Mouse (Mus musculus): ENCODE measurements at regions not wholly inside any gene's neighbourhood (a gene's known extent, or its start where the extent isn't known, plus 50 kb on each side); places are given as distances from the start of the nearest gene placed in this dataset.
A peak's percentile ranks its signal among the peaks of the same experiment; 100 is the strongest.

DNA sequence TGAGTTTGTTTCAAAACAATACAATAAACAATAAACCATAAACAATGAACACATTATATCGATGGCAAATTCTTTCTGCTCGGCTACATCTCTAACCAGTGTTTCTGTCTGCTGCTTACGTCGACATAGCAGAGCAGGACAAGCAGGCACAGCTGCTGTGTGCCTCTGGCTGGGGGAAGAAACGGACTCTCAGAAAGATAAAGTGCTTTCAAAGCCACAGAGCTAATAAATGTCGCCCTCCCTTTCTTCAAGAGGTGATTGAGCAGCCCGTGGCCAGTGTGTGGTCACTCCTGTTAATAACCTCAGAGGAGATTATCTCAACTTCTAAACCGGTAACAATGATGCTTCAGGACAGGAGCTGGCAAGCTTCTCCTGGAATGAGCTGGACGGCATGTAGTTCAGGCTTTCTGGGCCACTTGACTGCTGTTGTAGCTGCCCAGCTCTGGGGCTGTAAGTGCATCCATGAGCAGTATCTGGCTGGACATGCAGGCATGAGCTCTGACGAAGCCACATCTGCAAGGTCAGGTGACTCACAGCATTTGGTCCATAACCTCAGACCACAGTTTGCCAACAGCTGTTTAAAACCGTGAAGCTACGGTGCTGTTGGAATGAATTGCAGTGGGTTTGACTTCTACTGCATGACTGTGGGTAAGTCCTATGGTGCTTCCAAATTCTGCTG, 55.6 kb downstream of the Evx1 start:
- no peak for DNase-seq

DNA sequence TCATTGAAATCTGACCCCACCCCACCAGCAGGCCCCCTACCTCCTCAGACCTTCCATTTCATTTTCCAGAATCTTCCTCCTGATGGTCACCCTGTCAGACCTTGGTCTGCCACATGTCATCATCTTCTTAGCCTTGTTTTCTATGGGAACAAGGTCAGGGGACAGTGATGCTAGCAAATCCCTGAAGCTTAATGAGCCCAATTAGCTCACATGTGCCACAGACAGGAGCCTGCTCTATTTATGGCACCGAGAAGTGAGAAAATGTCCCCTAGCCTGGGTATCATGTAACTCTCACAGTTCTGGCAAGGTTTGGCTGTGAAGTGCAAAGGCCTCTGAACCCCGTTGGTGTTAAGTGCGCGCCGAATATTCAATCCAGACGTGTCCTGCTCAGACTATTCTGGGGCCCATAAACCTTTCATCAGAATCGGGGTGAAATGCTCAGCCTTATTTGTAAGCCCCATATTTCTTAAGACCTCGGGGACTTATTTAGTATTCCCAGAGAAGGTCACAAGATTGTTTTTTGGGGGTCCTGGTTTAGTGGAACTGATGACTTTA, 57.6 kb downstream of the Evx1 start:
- DNase-seq, result no peak

DNA sequence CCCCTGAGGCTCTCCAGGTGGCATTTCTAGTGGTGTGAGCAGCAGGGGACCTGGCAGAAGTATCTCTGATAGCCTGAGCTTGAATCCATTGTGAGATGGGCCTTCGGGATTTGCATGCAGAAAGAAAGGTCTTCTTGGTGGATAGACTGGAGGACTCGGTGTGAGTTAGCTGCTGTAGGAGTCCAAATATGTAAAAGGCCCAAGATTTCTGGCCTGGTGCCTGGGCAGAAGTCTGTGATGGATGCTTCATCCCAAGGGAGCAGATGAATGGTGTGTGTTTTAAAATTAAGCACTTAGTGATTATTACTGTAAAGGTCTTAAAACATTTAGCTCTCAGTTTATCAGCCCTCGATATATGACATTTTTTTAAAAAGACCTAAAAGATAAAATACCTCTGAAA, 65.8 kb downstream of the Evx1 start:
- no peak for DNase-seq

DNA sequence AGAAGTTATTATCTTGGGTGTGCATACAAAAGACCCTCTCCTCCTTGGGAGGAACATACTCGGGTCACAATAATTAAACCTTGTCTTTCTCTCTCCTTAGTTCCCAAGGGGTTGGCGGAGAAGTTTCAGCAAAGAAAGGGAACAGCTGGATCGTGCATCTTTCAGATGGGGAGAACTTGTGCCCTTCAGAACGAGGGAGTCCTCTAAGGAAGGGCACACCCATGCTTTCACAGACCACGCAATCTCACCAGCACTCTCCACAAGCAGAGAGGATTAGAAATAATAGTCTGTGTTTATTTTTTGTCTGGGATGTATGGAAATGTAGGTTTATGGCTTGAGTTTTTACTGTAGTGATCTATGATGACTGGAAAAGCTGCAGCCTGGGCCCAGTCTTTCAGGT, 66.3 kb downstream of the Evx1 start:
- DNase-seq, result no peak

DNA sequence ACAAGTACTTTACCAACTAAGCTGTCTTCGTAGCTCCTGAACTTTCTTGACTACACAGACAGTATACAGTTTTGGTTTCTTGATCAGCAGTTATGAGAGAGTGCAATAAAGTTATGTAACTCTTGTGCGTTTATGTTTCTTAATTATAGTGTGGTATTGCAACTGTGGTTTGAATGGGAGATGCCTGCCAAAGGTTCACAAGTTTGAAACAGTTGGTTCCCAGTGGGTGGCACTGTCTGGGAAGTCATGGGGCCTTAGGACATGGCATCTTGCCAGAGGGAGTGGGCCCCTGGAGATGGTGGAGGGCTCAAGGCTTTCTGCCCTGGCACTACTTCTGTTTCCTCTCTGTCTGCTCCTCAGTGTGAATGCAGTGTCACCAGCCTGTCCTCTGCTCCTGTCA, 71.7 kb downstream of the Evx1 start:
- no peak for DNase-seq

DNA sequence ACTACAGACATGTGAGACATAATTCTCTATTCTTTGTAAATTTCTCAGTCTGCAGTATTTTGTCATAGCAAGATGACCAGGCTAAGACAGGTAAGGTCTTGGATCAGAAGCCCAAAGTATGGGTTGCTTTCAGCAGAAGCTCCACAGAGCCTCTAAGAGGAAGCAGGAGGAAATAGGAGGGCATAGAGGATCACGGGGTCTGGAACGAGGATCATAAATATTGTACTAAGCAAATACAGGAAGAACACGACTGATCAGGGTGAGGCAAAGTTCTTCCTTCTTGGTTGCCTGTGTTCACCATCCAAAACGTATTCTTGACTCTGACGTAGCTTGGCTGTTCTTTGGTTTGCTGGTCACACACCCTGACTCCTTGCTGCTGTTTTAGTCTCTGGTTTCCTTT, 88.1 kb downstream of the Evx1 start:
- DNase-seq, result no peak

DNA sequence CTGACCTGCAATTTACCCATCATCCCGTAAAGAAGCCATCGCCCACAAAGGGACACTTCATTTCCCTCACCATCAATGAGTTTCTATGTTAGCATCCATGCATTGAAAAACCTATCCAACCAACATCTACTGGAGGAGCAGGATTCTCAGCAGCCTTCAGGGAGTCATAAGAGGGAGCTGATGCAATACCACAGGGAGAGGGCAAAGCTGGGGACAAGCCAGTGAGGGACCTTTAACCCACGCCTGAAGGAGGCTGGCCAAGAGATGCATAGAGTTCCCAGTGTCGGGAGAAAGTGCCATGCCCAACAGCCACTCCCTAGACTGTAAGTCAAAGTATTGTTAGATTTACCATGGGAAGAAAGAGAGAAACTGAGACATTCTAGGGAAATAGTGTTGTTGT, 96.7 kb downstream of the Evx1 start:
- no peak for DNase-seq

DNA sequence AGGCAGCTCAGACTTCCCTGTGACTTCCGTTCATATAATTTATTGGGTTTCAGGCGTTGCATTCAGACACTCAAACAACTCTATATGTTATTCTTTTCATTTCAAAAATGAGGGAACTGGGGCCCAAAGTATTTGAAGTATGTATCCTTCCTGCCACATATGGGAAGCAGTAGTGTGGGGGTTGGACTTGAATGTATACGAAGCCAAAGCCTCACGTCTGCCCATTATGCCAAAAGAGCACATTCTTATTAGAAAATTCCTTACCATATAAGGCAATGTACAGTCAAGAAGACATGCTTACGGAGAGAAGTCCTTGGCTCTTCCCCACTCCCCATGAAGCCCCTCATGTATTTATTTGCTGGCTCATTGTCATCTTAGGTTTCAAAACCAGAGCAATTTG, 97.4 kb downstream of the Evx1 start:
- DNase-seq, result no peak

DNA sequence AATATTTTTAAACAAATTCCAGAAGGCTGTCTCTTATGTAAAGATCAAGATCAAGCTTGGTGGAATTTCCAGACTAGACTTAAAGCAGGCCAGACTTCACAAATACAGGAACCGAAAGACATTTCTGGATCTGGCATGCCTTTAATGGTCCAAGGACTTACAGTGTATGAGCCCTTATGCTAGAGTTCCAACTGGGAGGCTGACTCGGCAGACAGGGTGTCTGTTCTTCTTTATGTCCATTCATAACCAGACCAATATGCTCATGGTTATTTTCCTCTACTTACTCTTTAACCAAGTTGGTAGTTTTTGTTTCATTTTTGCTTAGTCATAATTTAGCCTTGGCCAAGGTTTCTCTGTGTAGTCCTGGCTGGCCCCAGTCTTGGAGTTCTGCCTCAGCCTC, 98.0 kb downstream of the Evx1 start:
- DNase-seq, result no peak

DNA sequence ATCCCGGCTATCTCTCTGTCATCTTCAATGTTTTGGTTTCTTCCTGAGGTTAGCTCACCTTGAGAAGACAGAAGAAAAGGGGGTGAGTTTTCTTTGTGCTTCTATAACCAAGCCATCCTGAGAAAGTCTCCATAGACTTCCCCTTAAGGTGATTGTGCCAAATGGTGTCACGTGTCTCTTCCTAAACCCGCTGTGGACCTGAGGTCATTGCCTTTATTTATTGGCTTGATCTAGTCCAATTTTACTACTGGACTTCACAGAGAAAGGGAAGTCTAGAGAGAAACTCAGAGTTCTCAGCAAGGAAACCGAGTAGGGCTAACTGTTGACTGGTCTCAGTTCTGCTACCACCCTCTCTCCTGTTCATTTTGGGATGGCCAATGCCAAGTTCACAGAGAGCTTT, 100.3 kb downstream of the Evx1 start:
- DNase-seq, result no peak

DNA sequence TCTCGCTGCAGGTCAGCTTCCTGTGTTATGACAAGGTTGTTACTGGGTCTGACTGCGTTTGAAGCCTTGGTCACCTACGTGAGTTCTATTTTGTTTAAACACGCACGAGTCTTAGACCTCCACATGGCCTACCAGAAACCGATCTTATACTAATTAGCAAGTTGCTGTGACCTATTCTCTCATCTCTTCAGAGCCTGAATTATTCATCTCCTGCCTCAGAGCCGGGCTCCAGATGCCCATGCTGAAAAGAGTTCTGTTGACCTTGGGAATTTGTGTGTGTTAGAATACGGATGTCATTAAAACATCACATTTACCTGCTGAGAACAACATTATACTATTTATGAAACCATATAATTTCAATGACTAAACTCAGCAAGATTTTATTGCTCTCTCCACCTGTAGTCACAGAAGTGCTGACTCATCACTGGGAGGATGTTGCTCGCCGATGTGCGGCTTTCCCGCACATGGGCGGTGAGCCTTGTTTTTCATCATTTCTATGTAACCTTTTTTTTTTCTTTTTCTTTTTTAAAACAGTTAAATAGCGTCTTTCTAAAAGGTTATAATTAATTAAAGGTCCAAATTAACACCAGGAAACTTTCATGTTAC, 102.1 kb downstream of the Evx1 start:
- DNase-seq, result no peak

DNA sequence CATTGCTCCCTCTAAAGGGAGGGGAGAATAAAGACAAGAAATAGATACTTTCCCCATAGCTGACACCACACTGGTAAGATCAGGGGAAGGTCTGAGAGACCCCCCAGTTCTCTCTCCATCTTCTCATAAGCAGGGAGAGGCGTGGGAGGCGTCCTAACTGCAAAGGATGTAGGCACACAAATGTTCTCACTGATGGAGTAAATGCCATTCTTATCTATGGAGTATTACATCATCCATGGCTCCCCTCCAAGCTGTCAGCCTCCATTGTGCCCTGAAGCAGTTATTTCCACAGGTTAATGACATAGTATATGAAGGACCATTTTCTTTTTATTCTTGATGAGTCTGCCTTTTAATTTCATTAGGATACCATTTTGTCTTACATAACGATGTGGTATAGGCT, 103.2 kb downstream of the Evx1 start:
- DNase-seq, result no peak

DNA sequence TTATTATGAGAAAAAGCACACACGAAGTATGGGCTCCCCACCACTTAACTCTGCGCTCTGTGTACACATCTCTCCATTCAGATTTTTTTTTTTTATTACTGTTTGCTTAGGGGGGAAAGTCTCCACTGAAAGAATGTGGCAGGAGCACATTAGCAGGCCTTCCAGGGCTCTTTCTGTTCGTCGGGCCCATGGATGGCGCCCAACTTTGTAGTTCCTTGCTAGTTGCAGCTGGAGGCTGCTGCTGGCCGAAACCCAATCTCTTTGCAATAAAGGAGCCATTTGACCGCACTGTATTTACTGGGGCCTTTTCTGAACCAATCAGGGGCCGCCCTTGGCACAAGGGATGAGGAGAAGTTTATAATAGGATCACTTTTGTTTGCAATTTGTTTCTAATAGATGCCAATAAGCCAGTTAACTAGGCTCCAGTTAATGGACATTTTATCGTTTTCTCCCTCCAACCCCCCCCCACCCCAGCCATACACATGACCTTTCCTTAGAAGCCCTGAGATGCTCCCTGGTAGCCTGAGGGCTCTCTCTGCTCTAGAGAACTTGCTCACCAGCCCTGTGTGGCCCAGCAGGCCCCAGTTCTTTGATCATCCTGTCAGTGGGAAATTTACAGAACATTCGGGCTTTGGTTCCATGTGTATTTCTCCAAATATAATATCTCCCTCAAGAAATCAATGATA, 104.3 kb downstream of the Evx1 start:
- DNase-seq, result peak; percentile 29 to 59

DNA sequence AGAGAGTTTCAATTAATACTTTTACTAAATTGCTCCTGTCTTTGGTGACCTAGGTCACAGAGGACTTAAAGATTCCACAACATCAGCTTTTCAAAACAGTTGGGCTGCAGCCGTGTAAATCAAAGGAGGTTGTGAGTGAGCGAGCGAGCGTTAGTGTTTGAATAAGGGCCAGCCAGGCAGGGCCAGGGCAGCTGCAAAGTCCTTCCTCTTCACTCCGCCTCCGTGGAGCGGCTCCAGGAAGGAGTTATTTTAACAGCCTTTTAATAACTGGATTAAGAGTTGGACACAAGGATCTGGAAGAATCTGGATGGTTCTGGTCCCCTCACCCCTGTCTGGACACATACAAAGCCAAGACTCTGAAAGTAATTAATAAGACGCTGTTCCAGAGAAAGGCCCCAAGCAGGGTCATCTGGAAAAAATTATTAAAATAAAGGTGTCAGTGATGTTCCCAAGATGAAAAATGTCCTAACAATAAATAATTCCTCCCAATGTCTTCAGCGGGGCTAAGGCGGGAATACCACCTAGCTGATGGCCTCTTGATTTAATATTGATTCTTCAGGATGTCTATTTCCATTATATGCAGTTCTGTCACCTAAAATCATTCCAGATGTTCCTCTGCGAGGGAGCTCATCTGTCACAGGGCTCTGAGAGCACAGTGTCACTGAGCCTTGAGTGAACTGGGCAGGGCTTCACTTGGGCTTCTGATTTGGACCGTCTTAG, 105.3 kb downstream of the Evx1 start:
- DNase-seq, result peak; percentile 58 to 75

DNA sequence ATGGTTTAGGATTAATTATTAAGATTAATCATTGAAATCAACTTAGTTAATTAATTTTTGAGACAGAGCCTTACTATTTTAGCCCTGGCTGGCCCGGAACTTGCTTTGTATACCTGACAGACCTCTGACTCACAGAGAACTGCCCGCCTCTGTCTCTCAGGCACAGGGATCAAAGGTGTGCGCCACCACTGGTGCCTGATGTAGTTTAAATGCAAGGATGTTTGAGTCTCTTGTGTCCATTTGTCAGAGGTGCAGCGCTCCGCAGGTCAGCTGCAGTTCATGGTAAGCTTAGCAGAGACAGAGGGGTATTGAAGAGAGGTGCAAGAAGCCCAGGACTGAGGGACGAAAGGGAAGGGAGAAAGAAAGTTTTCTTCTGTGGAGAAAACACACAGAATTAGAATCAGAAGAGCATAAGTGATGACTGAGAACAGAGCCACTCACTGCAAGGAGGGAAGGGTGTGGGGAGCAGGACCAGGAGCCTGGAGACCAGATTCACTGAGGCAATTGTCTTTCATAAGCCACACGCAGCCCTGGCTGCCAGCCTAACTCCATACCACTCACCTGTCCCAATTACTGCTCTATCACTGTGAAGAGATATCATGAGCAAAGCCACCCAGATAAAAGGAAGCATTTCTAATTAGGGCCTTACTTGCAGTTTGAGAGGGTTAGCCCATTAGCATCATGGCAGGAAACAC, 107.1 kb downstream of the Evx1 start:
- no peak for DNase-seq

DNA sequence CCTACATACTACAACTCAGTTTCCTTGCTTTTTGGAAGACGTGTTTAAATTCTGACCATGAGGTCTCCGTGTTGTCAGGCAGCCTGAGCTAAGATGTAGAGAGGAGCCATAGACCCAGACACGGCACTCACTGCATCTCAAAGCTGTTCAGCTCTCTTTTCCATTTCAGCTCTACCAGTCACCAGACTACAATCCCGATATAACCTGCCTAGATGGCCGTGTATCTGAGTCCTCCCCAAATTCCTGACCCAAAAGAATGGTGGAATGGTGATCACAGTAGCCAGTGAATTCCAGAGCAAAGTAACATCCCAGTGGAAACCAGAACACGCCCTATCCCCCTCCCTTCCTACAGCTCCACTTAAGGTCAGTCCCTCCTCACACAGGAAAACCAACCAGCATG, 108.5 kb downstream of the Evx1 start:
- DNase-seq, result no peak

DNA sequence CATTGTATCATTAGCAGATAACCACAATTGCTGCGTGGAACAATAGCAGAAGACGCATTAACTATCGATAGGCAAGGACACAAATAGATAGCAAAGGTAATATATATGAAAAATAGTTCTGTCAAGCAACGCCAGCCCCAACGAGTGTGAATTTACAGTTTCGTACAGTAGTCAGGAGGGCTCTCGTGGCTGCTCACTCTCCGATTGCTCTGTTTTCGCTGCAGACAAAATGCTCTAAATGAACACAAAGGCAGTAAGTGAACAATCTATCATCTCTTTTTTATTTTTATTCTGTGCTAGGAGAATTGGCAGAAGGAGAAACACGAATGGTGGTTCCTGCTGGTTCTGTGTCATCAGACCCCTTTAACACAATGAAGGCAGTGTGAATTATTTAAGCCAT, 109.4 kb downstream of the Evx1 start:
- no peak for DNase-seq

DNA sequence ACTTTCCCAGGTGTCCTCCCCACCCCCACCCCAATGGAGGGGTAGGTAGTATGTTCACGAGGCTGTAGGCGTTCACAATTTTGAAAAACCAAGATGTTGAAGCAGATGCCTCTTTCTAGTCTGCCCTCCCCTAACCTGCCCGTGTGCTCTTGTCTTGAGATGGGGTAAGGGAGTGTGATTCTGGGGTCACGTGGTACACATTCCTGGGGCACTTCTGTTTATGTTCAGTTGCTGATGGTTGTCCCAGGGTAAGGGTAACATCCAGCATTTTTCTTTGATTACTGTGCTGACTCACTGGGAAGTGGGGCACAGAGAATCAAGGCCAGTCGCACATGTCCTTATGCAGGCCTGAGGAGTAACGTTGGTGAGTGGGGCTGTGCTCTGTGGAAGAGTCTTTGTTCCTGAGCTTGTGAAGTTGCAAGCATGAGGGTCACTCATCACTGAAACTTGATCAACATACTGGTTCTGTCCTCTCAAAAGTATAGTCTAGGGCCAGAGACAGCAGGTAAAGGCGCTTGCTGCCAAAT, 110.3 kb downstream of the Evx1 start:
- no peak for DNase-seq

DNA sequence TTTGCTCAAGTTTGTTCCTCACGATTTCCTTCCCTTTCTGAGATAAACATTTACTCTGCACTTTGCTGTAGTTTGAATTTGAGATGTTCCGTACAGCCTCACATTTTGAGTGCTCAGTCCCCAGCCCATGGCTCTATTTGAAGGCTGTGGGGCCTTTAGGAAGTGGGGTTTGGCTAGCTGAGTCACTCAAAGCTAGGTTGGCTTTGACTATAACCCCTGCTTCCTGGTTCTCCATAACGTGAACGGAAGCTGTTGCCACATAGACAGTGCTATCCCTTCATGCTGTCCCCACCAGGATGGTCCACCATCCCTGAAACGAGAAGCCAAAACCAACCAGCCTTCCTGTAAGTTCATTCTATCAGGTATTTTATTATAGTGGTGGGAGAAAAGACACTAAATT, 111.1 kb downstream of the Evx1 start:
- DNase-seq, result no peak

DNA sequence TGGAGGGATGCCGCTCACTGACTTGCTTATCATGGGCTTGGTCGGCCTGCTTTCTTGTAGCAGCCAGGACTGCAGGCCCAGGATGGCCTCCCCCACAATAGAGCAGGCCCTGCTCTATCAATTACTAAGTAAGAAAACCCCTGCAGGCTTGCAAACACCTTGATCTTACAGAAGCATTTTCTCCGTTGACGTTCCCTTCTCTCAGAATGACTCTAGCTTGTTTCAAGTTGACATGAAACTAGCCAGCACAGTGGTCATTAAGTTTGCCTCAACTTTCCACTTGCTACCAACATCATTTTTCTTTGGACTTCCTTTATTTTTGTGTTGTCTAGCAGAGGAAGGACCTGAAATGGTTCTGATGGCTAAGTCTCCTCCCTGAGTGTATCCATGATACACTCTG, 111.8 kb downstream of the Evx1 start:
- DNase-seq, result no peak

DNA sequence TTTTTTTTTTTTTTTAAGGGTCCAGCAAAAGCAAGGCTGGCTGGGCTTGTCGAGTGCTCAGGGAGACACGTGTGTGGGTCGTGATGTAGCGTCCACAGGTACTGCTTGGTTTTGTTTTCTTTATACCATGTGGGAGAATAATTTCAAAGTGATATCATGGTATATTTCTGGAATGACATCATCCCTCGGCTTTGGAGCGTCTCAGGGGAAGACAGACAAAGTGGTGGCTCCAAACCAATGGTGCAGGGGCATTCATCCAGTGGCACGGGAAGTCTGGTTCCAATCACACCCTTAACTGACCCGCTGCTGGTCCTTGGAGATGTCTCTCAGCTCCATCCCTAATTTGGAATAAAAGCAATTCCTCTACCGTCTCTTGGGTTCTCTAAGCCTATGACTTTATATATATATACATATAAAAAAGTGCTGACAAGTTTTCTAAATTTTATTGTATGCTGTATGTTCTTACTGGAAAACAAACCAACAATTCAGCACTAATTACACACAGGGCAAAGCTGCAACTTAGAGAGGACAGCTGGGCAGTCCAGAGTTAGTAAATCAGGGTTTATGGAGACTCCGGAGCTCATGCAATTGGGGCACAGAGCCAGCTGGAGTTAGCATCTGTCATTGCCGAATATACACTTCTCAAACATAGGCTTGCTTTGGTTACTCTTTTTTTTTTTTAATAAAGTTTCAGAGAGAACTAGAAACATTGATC, 115.3 kb downstream of the Evx1 start:
- no peak for DNase-seq

DNA sequence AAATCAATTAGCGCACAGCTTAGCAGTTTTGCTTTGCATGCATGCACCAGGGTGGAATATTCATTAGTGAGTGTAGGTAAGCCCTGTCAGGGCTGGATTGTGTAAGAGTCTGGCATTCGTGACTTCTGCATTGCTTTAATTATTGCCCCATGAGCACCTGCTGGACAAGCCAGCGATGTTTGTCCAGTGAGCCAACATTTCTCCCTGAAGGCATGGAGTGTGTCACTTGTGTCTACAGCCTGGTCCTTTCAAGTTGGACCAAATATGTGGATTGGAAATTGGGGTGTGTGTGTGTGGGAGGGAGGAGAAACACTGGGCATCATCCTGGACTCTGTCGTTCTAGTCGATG, 115.9 kb downstream of the Evx1 start:
- DNase-seq, result no peak
